Mouse (Mus musculus): Measurements from ENCODE around the gene Gm4894. TPM values are rescaled to one million over a fixed set of nuclear protein-coding genes. Genes with fewer than 3 reads are reported as not detected.

The Gm4894 gene
- not detected in 2 replicates for polyA plus RNA-seq (2015; fragmentation: Nextera tagmentation; extraction: Ambion mirVana)

GRCm38 (mm10) chr9:49250231-49250630, at the start of gene Gm4894:
Gm4894 (plus strand) TSS chr9:49250531.
- no peak for ATAC-seq (replicated peaks)
- H3K27ac ChIP-seq (replicated peaks), result no peak within 1 kb of the TSS
- no peaks in the 10 kb centered on the region for H3K9me3 ChIP-seq
- no peaks in the 10 kb centered on the region for H3K4me1 ChIP-seq
- no peaks in the 10 kb centered on the region for H3K27me3 ChIP-seq
- no peaks in the 10 kb centered on the region for H3K36me3 ChIP-seq
- WGBS, result 76% methylated on average over 6 of the region's 6 CpGs
- no peak within 1 kb of the TSS for H3K4me3 ChIP-seq
- H3K9ac ChIP-seq (replicated peaks), result no peak within 1 kb of the TSS
- no peak within 1 kb of the TSS for H3K4me2 ChIP-seq (replicated peaks)

- H3K36me3 ChIP-seq, result no peaks in the 10 kb centered on the region
- no peak for ATAC-seq (replicated peaks)
- no peaks in the 10 kb centered on the region for H3K9me3 ChIP-seq
- no peaks in the 10 kb centered on the region for H3K27me3 ChIP-seq
- WGBS, result 35% methylated on average over 15 of the region's 15 CpGs
- no peak overlapping the region for H3K9ac ChIP-seq (replicated peaks)
- no peak overlapping the region for H3K27ac ChIP-seq (replicated peaks)
- no peak overlapping the region for H3K4me3 ChIP-seq
- no peak overlapping the region for H3K4me2 ChIP-seq (replicated peaks)
- H3K4me1 ChIP-seq, result no peaks in the 10 kb centered on the region
These were observed 44.0 kb upstream of the Gm4894 start for GRCm38 (mm10) chr9:49206331-49206730.

GRCm38 (mm10) chr9:49211493-49211892, 38.8 kb upstream of the Gm4894 start:
- Histone ChIP-seq H3K27me3 (no peaks in the 10 kb centered on the region), H3K4me2 (replicated peaks) (no peak overlapping the region), H3K9me3 (no peaks in the 10 kb centered on the region), H3K4me1 (no peaks in the 10 kb centered on the region), H3K9ac (replicated peaks) (no peak overlapping the region), H3K27ac (replicated peaks) (no peak overlapping the region), H3K4me3 (no peak overlapping the region), H3K36me3 (no peaks in the 10 kb centered on the region)
- WGBS, result 90% methylated on average over 1 of the region's 1 CpGs
- ATAC-seq (replicated peaks), result no peak

DNA sequence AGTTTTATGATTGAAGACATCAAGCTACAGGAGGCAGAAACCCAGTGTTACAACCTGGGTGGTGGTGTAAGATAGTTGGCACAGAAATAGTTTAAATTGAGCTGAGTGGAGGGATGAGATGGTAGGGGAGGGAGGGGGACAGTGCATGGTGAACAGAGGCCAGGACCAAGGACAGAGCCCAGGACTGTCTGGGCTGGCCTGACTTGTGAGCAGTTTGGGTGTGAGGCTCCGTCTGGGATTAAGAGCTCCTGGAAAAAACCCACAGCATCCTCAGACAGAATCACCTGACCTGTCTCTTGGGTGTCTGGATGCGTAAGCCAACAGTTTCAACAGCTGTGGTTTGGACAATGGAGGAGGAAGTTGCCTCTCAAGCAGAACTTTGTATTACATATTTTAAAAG, 35.6 kb upstream of the Gm4894 start:
- no peak for ATAC-seq (replicated peaks)
- Histone ChIP-seq H3K9ac (replicated peaks) (no peak overlapping the region), H3K4me3 (no peak overlapping the region), H3K4me1 (peaks cover 22% of the 10 kb centered on the region), H3K36me3 (no peaks in the 10 kb centered on the region), H3K4me2 (replicated peaks) (no peak overlapping the region), H3K27me3 (no peaks in the 10 kb centered on the region), H3K27ac (replicated peaks) (no peak overlapping the region), H3K9me3 (no peaks in the 10 kb centered on the region)
- 43% methylated on average over 2 of the region's 2 CpGs for WGBS

DNA sequence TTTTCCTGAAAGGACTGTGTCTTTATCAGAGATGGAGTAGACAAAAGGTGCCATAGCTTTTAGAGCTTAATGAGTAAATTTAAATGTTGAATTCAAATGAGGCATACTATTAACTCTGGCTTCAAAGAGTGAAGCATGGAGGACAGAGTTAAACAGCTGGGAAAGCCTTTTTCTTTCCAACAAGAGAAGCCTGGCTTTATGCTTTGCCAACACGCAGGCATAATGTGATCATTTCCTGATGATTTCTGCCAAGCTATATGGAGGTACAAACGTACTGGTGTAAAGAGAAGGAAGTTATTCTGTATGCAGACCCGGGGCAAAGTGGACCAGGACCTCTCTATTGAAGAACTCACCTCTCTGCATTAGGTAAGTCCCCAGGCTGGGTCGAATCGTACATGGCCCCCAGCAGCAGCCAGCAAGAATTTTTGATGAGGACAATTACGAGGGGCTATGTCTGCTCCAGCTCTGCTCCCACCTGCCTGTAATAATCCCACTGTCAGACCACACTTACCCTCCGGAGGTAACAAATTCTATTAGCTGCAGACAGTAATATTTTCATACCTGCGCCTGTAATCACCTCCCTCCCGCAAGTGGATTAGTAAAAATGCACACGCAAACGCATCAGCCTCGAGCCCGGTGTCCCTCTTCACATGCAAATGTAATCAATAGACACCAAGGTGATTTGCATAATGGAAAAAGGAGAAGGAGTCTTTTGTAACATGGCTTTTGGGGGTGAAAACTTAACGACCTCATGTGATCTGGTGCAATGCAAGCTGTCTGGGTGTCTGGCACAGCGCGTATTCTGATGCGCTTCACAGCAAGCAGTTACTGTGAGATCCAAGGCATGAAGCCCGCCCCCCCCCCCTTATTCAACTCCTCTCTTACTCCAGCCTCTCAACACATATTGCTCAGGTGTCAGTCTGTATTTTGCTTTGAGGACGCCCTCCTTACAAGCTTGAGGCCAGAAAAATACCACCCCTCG, 32.4 kb upstream of the Gm4894 start:
- Histone ChIP-seq H3K4me3 (no peak overlapping the region), H3K9ac (replicated peaks) (no peak overlapping the region), H3K36me3 (no peaks in the 10 kb centered on the region), H3K4me1 (peaks cover 22% of the 10 kb centered on the region), H3K9me3 (no peaks in the 10 kb centered on the region), H3K27ac (replicated peaks) (peak overlapping the region; percentile 69), H3K27me3 (no peaks in the 10 kb centered on the region), H3K4me2 (replicated peaks) (peak overlapping the region; percentile 38)
- WGBS, result 20% methylated on average over 20 of the region's 20 CpGs
- ATAC-seq (replicated peaks), result peak; percentile 75

DNA sequence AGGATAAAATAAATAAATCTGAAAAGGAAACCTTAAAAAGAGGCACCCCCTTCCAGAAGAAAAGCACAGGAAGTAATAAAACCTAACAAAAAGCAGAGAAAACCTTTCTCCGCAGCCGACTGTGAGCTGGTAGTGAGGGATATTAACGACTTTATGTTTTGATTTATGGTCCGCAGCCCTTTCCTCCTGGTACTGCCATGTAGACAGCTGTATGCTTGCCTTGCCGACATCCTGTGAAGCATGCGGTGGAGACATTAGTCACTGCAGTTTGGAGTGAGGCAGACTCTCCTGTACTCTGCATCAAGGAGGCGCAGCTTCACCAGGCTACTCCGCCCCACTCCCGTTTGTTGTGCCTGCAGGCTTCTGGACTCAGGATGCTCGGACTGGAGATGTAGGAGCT, 25.8 kb upstream of the Gm4894 start:
- Histone ChIP-seq H3K4me2 (replicated peaks) (no peak overlapping the region), H3K9ac (replicated peaks) (no peak overlapping the region), H3K36me3 (no peaks in the 10 kb centered on the region), H3K4me1 (no peaks in the 10 kb centered on the region), H3K27ac (replicated peaks) (no peak overlapping the region), H3K27me3 (no peaks in the 10 kb centered on the region), H3K9me3 (no peaks in the 10 kb centered on the region), H3K4me3 (no peak overlapping the region)
- no peak for ATAC-seq (replicated peaks)
- 84% methylated on average over 10 of the region's 10 CpGs for WGBS

DNA sequence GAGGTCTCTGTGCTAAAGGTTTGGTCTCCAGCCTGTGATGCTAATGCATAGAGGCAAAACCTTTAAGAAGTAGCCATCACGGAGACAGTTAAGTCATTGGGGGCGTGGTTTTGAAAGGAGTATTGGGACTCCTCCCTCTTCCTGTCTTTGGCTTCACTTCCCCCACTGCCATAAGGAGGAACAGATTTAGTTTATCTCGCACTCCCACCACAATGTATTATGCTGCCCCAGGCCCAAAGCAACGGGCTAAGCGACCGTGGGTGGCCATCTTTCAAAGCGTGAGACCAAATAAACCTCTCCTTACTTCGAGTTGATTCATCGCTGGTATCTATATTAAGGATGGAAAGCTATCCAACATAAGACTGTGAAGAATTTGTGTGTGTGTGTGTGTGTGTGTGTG, 22.9 kb upstream of the Gm4894 start:
- H3K27me3 ChIP-seq, result no peaks in the 10 kb centered on the region
- WGBS, result 66% methylated on average over 9 of the region's 9 CpGs
- ATAC-seq (replicated peaks), result no peak
- H3K4me3 ChIP-seq, result no peak overlapping the region
- H3K9me3 ChIP-seq, result no peaks in the 10 kb centered on the region
- no peak overlapping the region for H3K9ac ChIP-seq (replicated peaks)
- H3K36me3 ChIP-seq, result no peaks in the 10 kb centered on the region
- H3K4me2 ChIP-seq (replicated peaks), result no peak overlapping the region
- no peaks in the 10 kb centered on the region for H3K4me1 ChIP-seq
- H3K27ac ChIP-seq (replicated peaks), result no peak overlapping the region

- Histone ChIP-seq H3K36me3 (no peaks in the 10 kb centered on the region), H3K27ac (replicated peaks) (no peak overlapping the region), H3K27me3 (no peaks in the 10 kb centered on the region), H3K4me1 (no peaks in the 10 kb centered on the region), H3K9me3 (no peaks in the 10 kb centered on the region), H3K9ac (replicated peaks) (no peak overlapping the region), H3K4me2 (replicated peaks) (no peak overlapping the region), H3K4me3 (no peak overlapping the region)
- ATAC-seq (replicated peaks), result no peak
- 89% methylated on average over 2 of the region's 2 CpGs for WGBS
These were observed 21.3 kb upstream of the Gm4894 start for GRCm38 (mm10) chr9:49229054-49229453.

DNA sequence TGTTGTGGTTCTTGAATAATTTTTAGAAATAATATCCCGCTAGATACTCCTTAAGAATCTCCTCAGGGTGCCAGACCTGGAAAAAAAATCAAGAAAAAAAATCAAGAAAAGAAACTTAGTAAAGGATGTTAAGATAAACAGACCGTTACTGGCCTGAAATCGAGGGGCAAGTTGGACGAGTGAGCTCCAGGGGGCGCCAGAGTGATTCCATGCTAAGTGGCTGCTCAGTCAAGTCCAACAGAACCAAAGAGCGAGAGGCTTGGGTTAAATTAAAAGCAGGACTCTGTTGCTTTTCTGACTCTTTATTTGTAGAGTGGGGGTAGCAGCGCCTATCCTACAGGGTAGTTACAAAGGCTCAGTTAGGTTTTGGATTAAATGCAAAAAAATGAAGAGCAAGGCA, 3.5 kb upstream of the Gm4894 start:
- no peak overlapping the region for H3K9ac ChIP-seq (replicated peaks)
- H3K9me3 ChIP-seq, result no peaks in the 10 kb centered on the region
- no peak overlapping the region for H3K27ac ChIP-seq (replicated peaks)
- ATAC-seq (replicated peaks), result no peak
- H3K4me2 ChIP-seq (replicated peaks), result no peak overlapping the region
- H3K4me3 ChIP-seq, result no peak overlapping the region
- no peaks in the 10 kb centered on the region for H3K4me1 ChIP-seq
- 35% methylated on average over 7 of the region's 7 CpGs for WGBS
- no peaks in the 10 kb centered on the region for H3K27me3 ChIP-seq
- no peaks in the 10 kb centered on the region for H3K36me3 ChIP-seq

DNA sequence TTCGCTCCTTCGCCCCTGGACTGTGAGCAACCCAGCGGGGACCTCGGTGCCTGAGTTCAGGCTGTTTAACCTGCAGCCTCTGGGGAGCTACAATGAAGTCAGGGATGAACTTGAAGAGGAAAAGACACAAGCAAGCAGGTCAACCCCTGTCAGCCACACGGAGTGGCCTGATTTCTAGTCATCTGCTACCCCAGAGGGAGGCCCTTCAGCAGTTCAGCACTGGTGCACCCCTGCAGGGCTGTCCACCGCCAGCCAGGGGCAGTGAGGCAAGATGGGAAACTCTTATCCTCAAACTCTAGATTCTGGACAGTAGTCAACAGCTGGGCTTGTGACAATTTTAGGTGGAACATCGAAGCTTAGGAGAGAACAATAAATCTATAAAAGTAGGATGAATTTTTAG, 18.6 kb downstream of the Gm4894 start:
- WGBS, result 62% methylated on average over 7 of the region's 7 CpGs

GRCm38 (mm10) chr9:49273566-49273965, 23.2 kb downstream of the Gm4894 start:
- ATAC-seq (replicated peaks), result no peak
- no peak overlapping the region for H3K4me3 ChIP-seq
- H3K4me1 ChIP-seq, result peaks cover 13% of the 10 kb centered on the region
- 41% methylated on average over 7 of the region's 7 CpGs for WGBS
- no peaks in the 10 kb centered on the region for H3K9me3 ChIP-seq
- no peak overlapping the region for H3K27ac ChIP-seq (replicated peaks)
- no peaks in the 10 kb centered on the region for H3K36me3 ChIP-seq
- H3K9ac ChIP-seq (replicated peaks), result no peak overlapping the region
- H3K27me3 ChIP-seq, result no peaks in the 10 kb centered on the region
- no peak overlapping the region for H3K4me2 ChIP-seq (replicated peaks)

More for the DNA sequence above, 18.6 kb downstream of the Gm4894 start:
- H3K9me3 ChIP-seq, result no peaks in the 10 kb centered on the region
- no peaks in the 10 kb centered on the region for H3K27me3 ChIP-seq
- ATAC-seq (replicated peaks), result no peak
- no peaks in the 10 kb centered on the region for H3K4me1 ChIP-seq
- no peak overlapping the region for H3K4me3 ChIP-seq
- H3K36me3 ChIP-seq, result no peaks in the 10 kb centered on the region
- no peak overlapping the region for H3K9ac ChIP-seq (replicated peaks)
- H3K4me2 ChIP-seq (replicated peaks), result no peak overlapping the region
- no peak overlapping the region for H3K27ac ChIP-seq (replicated peaks)

- Histone ChIP-seq H3K27ac (replicated peaks) (0 out of 2 replicates have a peak overlapping the region, but pooled peaks have one; percentile 1), H3K4me2 (replicated peaks) (no peak overlapping the region), H3K27me3 (no peaks in the 10 kb centered on the region), H3K9ac (replicated peaks) (no peak overlapping the region), H3K36me3 (no peaks in the 10 kb centered on the region), H3K4me3 (no peak overlapping the region), H3K4me1 (peaks cover 13% of the 10 kb centered on the region), H3K9me3 (no peaks in the 10 kb centered on the region)
- 19% methylated on average over 4 of the region's 4 CpGs for WGBS
- peak; percentile 61; the same call in 1 of the 2 replicates for ATAC-seq (replicated peaks)
These were observed 25.6 kb downstream of the Gm4894 start for GRCm38 (mm10) chr9:49275976-49276375.
